Mouse (Mus musculus): ENCODE results near the gene Mfsd2b.
"Not testable (repeated sequence)": the region's sequence is repeated elsewhere in the genome, so short reads cannot be mapped to it uniquely, and the experiment has no call there.

The Mfsd2b gene

GRCm38 (mm10) chr12:4874161-4874927 is at the start of gene Mfsd2b:
Mfsd2b (minus strand) TSS chr12:4874359.
- DNase-seq (ENCODE audit: low read depth, low spot score), result peak; percentile 47

GRCm38 (mm10) chr12:4917805-4918591 is 43.8 kb upstream of the Mfsd2b start:
- DNase-seq (ENCODE audit: low read depth, low spot score), result peak; percentile 38

GRCm38 (mm10) chr12:4916994-4917804 is 43.0 kb upstream of the Mfsd2b start, which contains the start of gene Atad2b:
Atad2b (plus strand) TSS chr12:4917353.
- DNase-seq (ENCODE audit: low read depth, low spot score), result peak; percentile 96

GRCm38 (mm10) chr12:4914944-4915343 is 40.8 kb upstream of the Mfsd2b start:
- DNase-seq (ENCODE audit: low read depth, low spot score), result no peak

GRCm38 (mm10) chr12:4914441-4914840 is 40.3 kb upstream of the Mfsd2b start:
- DNase-seq (ENCODE audit: low read depth, low spot score), result no peak

GRCm38 (mm10) chr12:4911716-4912115 is 37.6 kb upstream of the Mfsd2b start:
- DNase-seq (ENCODE audit: low read depth, low spot score), result no peak

GRCm38 (mm10) chr12:4910496-4910895 is 36.3 kb upstream of the Mfsd2b start:
- not testable (repeated sequence) for DNase-seq (ENCODE audit: low read depth, low spot score)

GRCm38 (mm10) chr12:4908391-4908790 is 34.2 kb upstream of the Mfsd2b start:
- no peak for DNase-seq (ENCODE audit: low read depth, low spot score)

GRCm38 (mm10) chr12:4906951-4907906 is 33.1 kb upstream of the Mfsd2b start, which contains the start of gene Ubxn2a:
Ubxn2a (minus strand) TSS chr12:4907705.
- DNase-seq (ENCODE audit: low read depth, low spot score), result peak; percentile 88

GRCm38 (mm10) chr12:4906476-4906875 is 32.3 kb upstream of the Mfsd2b start:
- DNase-seq (ENCODE audit: low read depth, low spot score), result no peak

- DNase-seq (ENCODE audit: low read depth, low spot score), result no peak
Observed at GRCm38 (mm10) chr12:4905946-4906345, 31.8 kb upstream of the Mfsd2b start.

GRCm38 (mm10) chr12:4898024-4898423 is 23.9 kb upstream of the Mfsd2b start:
- DNase-seq (ENCODE audit: low read depth, low spot score), result no peak

- no peak for DNase-seq (ENCODE audit: low read depth, low spot score)
Observed at GRCm38 (mm10) chr12:4889891-4890290, 15.7 kb upstream of the Mfsd2b start.

- DNase-seq (ENCODE audit: low read depth, low spot score), result no peak
Observed at GRCm38 (mm10) chr12:4889251-4889650, 15.1 kb upstream of the Mfsd2b start.

GRCm38 (mm10) chr12:4888739-4889138 is 14.6 kb upstream of the Mfsd2b start:
- no peak for DNase-seq (ENCODE audit: low read depth, low spot score)

- not testable (repeated sequence) for DNase-seq (ENCODE audit: low read depth, low spot score)
Observed at GRCm38 (mm10) chr12:4886581-4886980, 12.4 kb upstream of the Mfsd2b start.

GRCm38 (mm10) chr12:4885062-4885461 is 10.9 kb upstream of the Mfsd2b start:
- DNase-seq (ENCODE audit: low read depth, low spot score), result no peak

GRCm38 (mm10) chr12:4882086-4882485 is 7.9 kb upstream of the Mfsd2b start:
- no peak for DNase-seq (ENCODE audit: low read depth, low spot score)

GRCm38 (mm10) chr12:4879048-4879447 is 4.9 kb upstream of the Mfsd2b start:
- DNase-seq (ENCODE audit: low read depth, low spot score), result no peak

- no peak for DNase-seq (ENCODE audit: low read depth, low spot score)
Observed at GRCm38 (mm10) chr12:4878296-4878783, 4.2 kb upstream of the Mfsd2b start.

Data from embryo, embryonic 11.5 days (tissue).